Mouse (Mus musculus) limb, embryonic 13.5 days (tissue): ENCODE measurements around the gene Gls2. TPM values are rescaled to one million over a fixed set of nuclear protein-coding genes. Genes with fewer than 3 reads are reported as not detected.
"Not testable (repeated sequence)": the region's sequence is repeated elsewhere in the genome, so short reads cannot be mapped to it uniquely, and the experiment has no call there.

Experiments
- ATAC-seq: fragments of 200-750 bp; cut with Nextera tagmentation; 2 replicates; pipeline ENCODE4 v1.8.0; 2017; ENCODE audit warnings: low read depth, moderate number of reproducible peaks, moderate TSS enrichment; ENCODE audit not compliant: low FRiP score
- H3K27ac ChIP-seq: fragments of 300-500 bp; sonication (generic); 2 replicates; pipeline ENCODE4 v1.5.1; 2015; ENCODE audit warnings: inconsistent platforms, mild to moderate bottlenecking, moderate library complexity
- H3K27me3 ChIP-seq: fragments of 300-500 bp; sonication (generic); 2 replicates; pipeline ENCODE4 v1.6.1; 2015; ENCODE audit warnings: mild to moderate bottlenecking, inconsistent platforms
- H3K36me3 ChIP-seq: fragments of 300-500 bp; sonication (generic); 2 replicates; pipeline ENCODE4 v1.6.1; 2015; ENCODE audit warnings: inconsistent platforms, mild to moderate bottlenecking, moderate library complexity
- H3K4me1 ChIP-seq: fragments of 300-500 bp; sonication (generic); 2 replicates; pipeline ENCODE4 v1.6.1; 2015; ENCODE audit warnings: inconsistent platforms
- H3K4me2 ChIP-seq: fragments of 300-500 bp; sonication (generic); replicated peaks from 2 replicates; pipeline ENCODE4 v1.6.1; 2015; ENCODE audit warnings: inconsistent platforms, mild to moderate bottlenecking, moderate library complexity
- H3K4me3 ChIP-seq: fragments of 300-500 bp; sonication (generic); 2 replicates; pipeline ENCODE4 v1.5.1; 2015; ENCODE audit warnings: moderate library complexity, mild to moderate bottlenecking, inconsistent platforms
- H3K9ac ChIP-seq: fragments of 300-500 bp; sonication (generic); 2 replicates; pipeline ENCODE4 v1.6.1; 2015; ENCODE audit warnings: mild to moderate bottlenecking, inconsistent platforms
- H3K9me3 ChIP-seq: fragments of 300-500 bp; sonication (generic); 2 replicates; pipeline ENCODE4 v1.6.1; 2016; ENCODE audit warnings: inconsistent platforms
- WGBS: fragments of 180-500 bp; shearing (Covaris S2); methylation state at CpG from one replicate; pipeline ENCODE4 v1.1.7; 2015; 5-methylcytosine and 5-hydroxymethylcytosine counted together
- polyA plus RNA-seq: library from polyadenylated mRNA; unstranded; fragments of >200 nt; fragmentation: Nextera tagmentation; extraction: Ambion mirVana; gene quantifications from 2 replicates; pipeline ENCODE4 v1.2.1, GENCODE M21; 2015

The Gls2 gene
- polyA plus RNA-seq = 1.8 and 2.5 TPM in 2 replicates

DNA sequence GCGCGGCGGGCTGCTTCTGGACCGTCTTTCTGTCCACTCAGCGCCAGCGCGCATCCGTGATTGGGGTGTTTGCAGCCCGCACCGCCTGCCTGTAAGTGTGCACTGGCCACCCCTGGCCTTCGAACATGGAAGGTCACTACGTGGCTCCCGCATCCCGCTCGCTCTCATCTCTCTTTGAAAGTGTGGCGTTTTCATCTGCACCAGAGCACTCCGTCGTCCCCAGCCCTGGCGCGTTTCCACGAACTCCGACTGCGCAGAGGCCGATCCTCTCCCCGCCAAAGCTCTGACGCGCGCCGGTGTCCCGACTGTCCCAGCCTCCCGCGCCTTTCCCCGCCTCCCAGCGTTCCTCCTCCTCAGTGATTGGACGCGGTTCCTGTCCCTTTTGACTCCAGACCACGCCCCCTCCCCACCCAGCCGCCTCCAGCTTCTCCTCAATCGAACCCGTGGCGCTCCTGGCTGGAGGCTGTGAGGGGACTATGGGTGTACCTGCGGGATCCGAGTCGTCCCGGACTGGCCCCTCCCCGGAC, at the start of gene Gls2:
Gene Gls2 (plus strand): TSS at position 434 of the 527 bp plus-strand sequence.
- peak within 1 kb of the TSS; percentile 98 for H3K4me2 ChIP-seq
- H3K9me3 ChIP-seq = no peaks in the 10 kb centered on the region
- peaks cover 7% of the 10 kb centered on the region for H3K4me1 ChIP-seq
- no peak within 1 kb of the TSS for H3K27ac ChIP-seq
- H3K36me3 ChIP-seq = no peaks in the 10 kb centered on the region
- peaks cover 29% of the 10 kb centered on the region for H3K27me3 ChIP-seq
- H3K9ac ChIP-seq = peak within 1 kb of the TSS; percentile 72
- ATAC-seq = peak; percentile 98
- under 1% methylated on average over 46 of the region's 46 CpGs for WGBS
- H3K4me3 ChIP-seq = peak within 1 kb of the TSS; percentile 73

GRCm38 (mm10) chr10:128144961-128145360, 49.3 kb upstream of the Gls2 start:
- Histone ChIP-seq H3K27me3 (no peaks in the 10 kb centered on the region), H3K4me2 (no peak overlapping the region), H3K4me3 (no peak overlapping the region), H3K4me1 (peaks cover 11% of the 10 kb centered on the region), H3K27ac (no peak overlapping the region), H3K9ac (no peak overlapping the region), H3K36me3 (peaks cover 80% of the 10 kb centered on the region), H3K9me3 (no peaks in the 10 kb centered on the region)
- 59% methylated on average over 2 of the region's 2 CpGs for WGBS
- ATAC-seq = no peak

DNA sequence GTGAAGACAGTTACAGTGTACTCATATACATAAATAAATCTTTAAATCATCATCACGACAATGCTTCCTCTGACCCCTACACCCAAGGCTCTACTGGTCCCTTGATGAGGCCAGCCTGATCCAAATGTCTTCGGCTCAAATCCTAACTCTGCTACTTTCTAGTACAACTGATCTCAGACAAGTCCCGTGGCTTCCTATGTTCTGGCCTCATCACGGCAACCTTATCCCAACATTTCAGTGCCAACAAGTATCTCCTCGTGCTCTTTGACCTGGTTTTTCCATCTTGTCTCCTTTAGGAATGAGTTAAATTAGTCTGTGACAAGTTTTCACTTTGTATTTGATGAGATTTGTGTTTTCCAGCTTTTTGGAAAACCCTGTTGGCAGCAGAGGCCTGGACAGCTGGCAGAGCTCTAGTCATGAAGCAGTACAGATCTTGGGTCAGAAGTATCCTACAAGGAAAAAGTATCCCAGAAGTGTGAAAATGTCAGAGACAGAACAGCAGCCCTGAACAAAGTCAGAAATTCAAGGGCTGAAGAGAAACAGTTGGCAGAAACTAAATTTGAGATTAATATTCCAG, 45.4 kb upstream of the Gls2 start:
- H3K4me2 ChIP-seq = peak overlapping the region; percentile 44
- no peak for ATAC-seq
- no peak overlapping the region for H3K9ac ChIP-seq
- no peak overlapping the region for H3K4me3 ChIP-seq
- H3K36me3 ChIP-seq = peaks cover 57% of the 10 kb centered on the region
- H3K27me3 ChIP-seq = no peaks in the 10 kb centered on the region
- H3K9me3 ChIP-seq = no peaks in the 10 kb centered on the region
- WGBS = 87% methylated on average over 5 of the region's 5 CpGs
- peaks cover 16% of the 10 kb centered on the region for H3K4me1 ChIP-seq
- H3K27ac ChIP-seq = peak overlapping the region; percentile 72

GRCm38 (mm10) chr10:128149592-128149991, 44.7 kb upstream of the Gls2 start:
- peak overlapping the region; percentile 44 for H3K4me2 ChIP-seq
- H3K4me1 ChIP-seq = peaks cover 22% of the 10 kb centered on the region
- H3K4me3 ChIP-seq = peak overlapping the region; percentile 8; the same call in 1 of the 2 replicates

DNA sequence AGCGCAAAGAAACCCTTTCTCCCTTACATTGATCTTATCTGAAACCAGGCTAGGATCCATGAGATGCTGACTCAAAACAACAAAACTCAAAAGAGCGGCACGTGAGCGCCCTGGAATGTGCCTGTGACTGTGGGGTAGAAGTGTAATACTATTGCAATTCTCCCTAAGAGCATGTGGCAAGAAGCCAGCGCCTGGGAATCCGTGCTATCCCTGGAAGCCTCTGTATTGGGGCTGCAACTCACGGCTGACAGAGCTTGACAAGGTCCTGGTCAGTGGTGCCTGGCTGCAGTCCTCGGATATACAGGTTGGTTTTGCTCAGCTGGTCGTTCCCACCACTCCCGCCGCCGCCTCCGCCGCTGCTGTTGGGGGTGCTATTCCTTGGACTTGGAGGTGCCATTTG, 43.3 kb upstream of the Gls2 start:
- H3K27ac ChIP-seq = no peak overlapping the region
- H3K9me3 ChIP-seq = no peaks in the 10 kb centered on the region
- ATAC-seq = no peak

More at GRCm38 (mm10) chr10:128149592-128149991, 44.7 kb upstream of the Gls2 start:
- Histone ChIP-seq H3K27ac (peak overlapping the region; percentile 72), H3K27me3 (no peaks in the 10 kb centered on the region), H3K9me3 (no peaks in the 10 kb centered on the region), H3K36me3 (peaks cover 50% of the 10 kb centered on the region), H3K9ac (no peak overlapping the region)
- ATAC-seq = peak; percentile 90
- 2% methylated on average over 5 of the region's 5 CpGs for WGBS

DNA sequence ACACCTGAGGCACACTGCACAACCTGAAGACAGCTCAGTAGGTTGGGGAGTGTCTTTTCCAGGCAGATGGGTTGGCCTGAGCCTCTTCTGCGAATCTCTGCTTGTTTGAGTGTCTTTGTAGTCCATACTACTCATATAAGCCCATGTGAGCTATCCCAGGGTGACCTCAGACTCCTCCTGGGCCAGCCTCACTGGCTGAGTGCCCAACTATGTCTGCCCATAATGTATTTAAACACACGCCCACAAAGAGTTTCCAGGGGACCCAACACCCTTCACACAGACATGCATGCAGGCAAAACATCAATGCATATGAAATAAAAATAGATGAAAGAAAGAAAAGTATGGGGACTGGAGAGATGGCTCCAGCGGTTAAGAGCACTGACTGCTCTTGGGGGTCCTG, 40.3 kb upstream of the Gls2 start:
- H3K36me3 ChIP-seq = peaks cover 14% of the 10 kb centered on the region
- no peak overlapping the region for H3K4me3 ChIP-seq
- peaks cover 21% of the 10 kb centered on the region for H3K4me1 ChIP-seq
- H3K9ac ChIP-seq = no peak overlapping the region
- no peak for ATAC-seq
- 74% methylated on average over 3 of the region's 3 CpGs for WGBS
- no peaks in the 10 kb centered on the region for H3K9me3 ChIP-seq
- no peaks in the 10 kb centered on the region for H3K27me3 ChIP-seq
- H3K4me2 ChIP-seq = no peak overlapping the region
- no peak overlapping the region for H3K27ac ChIP-seq

More for the DNA sequence above, 43.3 kb upstream of the Gls2 start:
- Histone ChIP-seq H3K27me3 (no peaks in the 10 kb centered on the region), H3K4me3 (no peak overlapping the region), H3K4me1 (peaks cover 24% of the 10 kb centered on the region), H3K9ac (no peak overlapping the region), H3K4me2 (no peak overlapping the region), H3K36me3 (peaks cover 37% of the 10 kb centered on the region)
- 81% methylated on average over 14 of the region's 14 CpGs for WGBS

DNA sequence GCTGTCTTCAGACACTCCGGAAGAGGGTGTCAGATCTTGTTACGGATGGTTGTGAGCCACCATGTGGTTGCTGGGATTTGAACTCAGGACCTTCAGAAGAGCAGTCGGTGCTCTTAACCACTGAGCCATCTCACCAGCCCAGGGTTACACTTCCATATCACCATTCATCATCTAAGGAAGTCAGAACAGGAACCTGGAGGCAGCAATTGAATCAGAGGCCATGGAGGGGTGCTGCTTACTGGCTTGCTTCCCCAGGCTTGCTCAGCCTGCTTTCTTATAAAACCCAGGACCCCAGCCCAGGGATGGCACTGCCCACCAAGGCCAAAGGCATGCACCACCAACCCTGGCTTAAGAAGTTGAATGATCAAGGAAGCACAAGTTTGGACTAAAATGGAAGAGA, 28.5 kb upstream of the Gls2 start:
- not testable (repeated sequence) for H3K4me3 ChIP-seq, H3K9ac ChIP-seq, H3K27me3 ChIP-seq, H3K9me3 ChIP-seq, ATAC-seq, H3K36me3 ChIP-seq, H3K27ac ChIP-seq, H3K4me2 ChIP-seq
- WGBS = 81% methylated on average over 3 of the region's 3 CpGs
- peaks cover 11% of the 10 kb centered on the region; the same call in 1 of the 2 replicates for H3K4me1 ChIP-seq

DNA sequence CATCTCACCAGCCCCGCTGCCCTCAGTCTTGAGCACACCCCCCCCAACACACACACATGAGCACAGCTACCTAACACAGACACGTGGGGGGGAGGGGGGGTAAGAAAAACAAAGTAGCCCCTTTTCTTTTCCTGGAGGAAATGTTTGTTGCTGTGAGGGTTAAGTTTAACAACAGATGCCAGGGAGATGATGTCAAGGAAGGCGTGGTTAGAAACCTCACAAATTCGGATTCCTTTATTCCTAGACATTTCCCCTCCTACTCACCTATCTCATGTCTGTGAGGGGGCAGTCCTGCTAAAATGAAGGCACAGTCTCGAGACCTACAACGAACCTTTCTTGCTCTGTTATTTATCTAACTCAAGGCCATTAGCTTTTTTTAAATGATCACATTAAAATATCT, 27.2 kb upstream of the Gls2 start:
- no peak for ATAC-seq
- Histone ChIP-seq H3K27ac (peak overlapping the region; percentile 29; the same call in 1 of the 2 replicates), H3K4me1 (peaks cover 11% of the 10 kb centered on the region; the same call in 1 of the 2 replicates), H3K36me3 (peaks cover 6% of the 10 kb centered on the region; the same call in 1 of the 2 replicates), H3K9ac (no peak overlapping the region), H3K4me3 (no peak overlapping the region), H3K27me3 (no peaks in the 10 kb centered on the region), H3K9me3 (peaks cover 4% of the 10 kb centered on the region; the same call in 1 of the 2 replicates), H3K4me2 (no peak overlapping the region)
- 37% methylated on average over 6 of the region's 6 CpGs for WGBS

GRCm38 (mm10) chr10:128171348-128171747, 22.9 kb upstream of the Gls2 start:
- H3K9me3 ChIP-seq, H3K36me3 ChIP-seq, H3K4me2 ChIP-seq, ATAC-seq, H3K9ac ChIP-seq, H3K27me3 ChIP-seq, H3K27ac ChIP-seq, H3K4me3 ChIP-seq: not testable (repeated sequence)
- WGBS = 97% methylated on average over 10 of the region's 10 CpGs
- H3K4me1 ChIP-seq = peaks cover 33% of the 10 kb centered on the region

GRCm38 (mm10) chr10:128175302-128175701, 19.0 kb upstream of the Gls2 start:
- 14% methylated on average over 3 of the region's 3 CpGs for WGBS
- H3K9me3 ChIP-seq = no peaks in the 10 kb centered on the region
- peak overlapping the region; percentile 64 for H3K4me3 ChIP-seq
- ATAC-seq = no peak
- H3K4me2 ChIP-seq = peak overlapping the region; percentile 85
- no peaks in the 10 kb centered on the region for H3K36me3 ChIP-seq
- no peaks in the 10 kb centered on the region for H3K27me3 ChIP-seq
- peaks cover 35% of the 10 kb centered on the region for H3K4me1 ChIP-seq
- peak overlapping the region; percentile 94 for H3K27ac ChIP-seq
- peak overlapping the region; percentile 76 for H3K9ac ChIP-seq

- peak; percentile 91 for ATAC-seq
- under 1% methylated on average over 17 of the region's 17 CpGs for WGBS
- H3K9me3 ChIP-seq = no peaks in the 10 kb centered on the region
Measured at GRCm38 (mm10) chr10:128175996-128176755, 18.1 kb upstream of the Gls2 start.

GRCm38 (mm10) chr10:128177316-128177715, 16.9 kb upstream of the Gls2 start:
- Histone ChIP-seq H3K36me3 (no peaks in the 10 kb centered on the region), H3K27ac (no peak overlapping the region; the same call in 1 of the 2 replicates), H3K4me2 (no peak overlapping the region), H3K9ac (no peak overlapping the region), H3K4me1 (peaks cover 36% of the 10 kb centered on the region), H3K27me3 (no peaks in the 10 kb centered on the region), H3K4me3 (no peak overlapping the region), H3K9me3 (no peaks in the 10 kb centered on the region)
- 84% methylated on average over 4 of the region's 4 CpGs for WGBS
- no peak for ATAC-seq

More at GRCm38 (mm10) chr10:128175996-128176755, 18.1 kb upstream of the Gls2 start:
- peak overlapping the region; percentile 76 for H3K9ac ChIP-seq
- H3K27me3 ChIP-seq = no peaks in the 10 kb centered on the region
- no peaks in the 10 kb centered on the region for H3K36me3 ChIP-seq
- peak overlapping the region; percentile 94 for H3K27ac ChIP-seq
- H3K4me3 ChIP-seq = peak overlapping the region; percentile 64
- peak overlapping the region; percentile 85 for H3K4me2 ChIP-seq
- H3K4me1 ChIP-seq = peaks cover 36% of the 10 kb centered on the region
